Mouse (Mus musculus): ENCODE results near the gene Ltbp3. TPM values are rescaled to one million over a fixed set of nuclear protein-coding genes. Genes with fewer than 3 reads are reported as not detected.

Gene Ltbp3
- polyA plus RNA-seq (2012; rRNA removed) (341 and 441 TPM in 2 replicates), polyA plus RNA-seq (2014; fragmentation: Nextera tagmentation; extraction: Ambion mirVana) (99.8 and 103 TPM in 2 replicates)

GRCm38 (mm10) chr19:5740320-5741317 lies at the start of gene Ltbp3:
Gene Ltbp3, plus strand, starts transcription at chr19:5740904.
- H3K27me3 ChIP-seq (ENCODE audit: control insufficient read depth, insufficient read depth, low read length): peaks cover 5% of the 10 kb centered on the region; the same call in 1 of the 2 replicates

GRCm38 (mm10) chr19:5691601-5692000 lies 49.1 kb upstream of the Ltbp3 start:
- no peak for ATAC-seq (ENCODE audit: low FRiP score, low read depth)
- Histone ChIP-seq H3K27me3 (ENCODE audit: control insufficient read depth, insufficient read depth, low read length) (no peaks in the 10 kb centered on the region), H3K36me3 (ENCODE audit: control insufficient read depth, insufficient read depth, low read length) (peaks cover 59% of the 10 kb centered on the region), H3K9me3 (ENCODE audit: control insufficient read depth, low read length) (no peaks in the 10 kb centered on the region), H3K9ac (ENCODE audit: low read depth, low read length, severe bottlenecking) (peak overlapping the region; percentile 79), H3K4me3 (replicated peaks; ENCODE audit: low read length) (peak overlapping the region; percentile 88), H3K27ac (replicated peaks; ENCODE audit: low read depth, low read length) (peak overlapping the region; percentile 61), H3K4me2 (replicated peaks; ENCODE audit: low read depth, low read length, severe bottlenecking) (peak overlapping the region; percentile 77), H3K4me1 (ENCODE audit: control insufficient read depth, insufficient read depth, low read length) (peaks cover 26% of the 10 kb centered on the region)
- WGBS: 88% methylated on average over 5 of the region's 5 CpGs
- DNase-seq (ENCODE audit: low spot score): no peak
- TF ChIP-seq POLR2A (IDR thresholded peaks at IDR 0.05; ENCODE audit: borderline replicate concordance, extremely low read depth, insufficient read depth, insufficient read length): no peak

More at GRCm38 (mm10) chr19:5740320-5741317, at the start of gene Ltbp3:
- WGBS: 25% methylated on average over 10 of the region's 14 CpGs
- no peaks in the 10 kb centered on the region for H3K9me3 ChIP-seq (ENCODE audit: control insufficient read depth, low read length)
- DNase-seq (ENCODE audit: low spot score): peak; percentile 79
- no peaks in the 10 kb centered on the region; the same call in 1 of the 2 replicates for H3K36me3 ChIP-seq (ENCODE audit: control insufficient read depth, insufficient read depth, low read length)
- peak within 1 kb of the TSS; percentile 89 for H3K4me3 ChIP-seq (replicated peaks; ENCODE audit: low read length)
- peak within 1 kb of the TSS; percentile 90 for H3K9ac ChIP-seq (ENCODE audit: low read depth, low read length, severe bottlenecking)
- no peak for TF ChIP-seq POLR2A (IDR thresholded peaks at IDR 0.05; ENCODE audit: borderline replicate concordance, extremely low read depth, insufficient read depth, insufficient read length)
- ATAC-seq (ENCODE audit: low FRiP score, low read depth): peak; percentile 69
- H3K27ac ChIP-seq (replicated peaks; ENCODE audit: low read depth, low read length): peak within 1 kb of the TSS; percentile 96
- peak within 1 kb of the TSS; percentile 78 for H3K4me2 ChIP-seq (replicated peaks; ENCODE audit: low read depth, low read length, severe bottlenecking)
- H3K4me1 ChIP-seq (ENCODE audit: control insufficient read depth, insufficient read depth, low read length): peaks cover 44% of the 10 kb centered on the region

DNA sequence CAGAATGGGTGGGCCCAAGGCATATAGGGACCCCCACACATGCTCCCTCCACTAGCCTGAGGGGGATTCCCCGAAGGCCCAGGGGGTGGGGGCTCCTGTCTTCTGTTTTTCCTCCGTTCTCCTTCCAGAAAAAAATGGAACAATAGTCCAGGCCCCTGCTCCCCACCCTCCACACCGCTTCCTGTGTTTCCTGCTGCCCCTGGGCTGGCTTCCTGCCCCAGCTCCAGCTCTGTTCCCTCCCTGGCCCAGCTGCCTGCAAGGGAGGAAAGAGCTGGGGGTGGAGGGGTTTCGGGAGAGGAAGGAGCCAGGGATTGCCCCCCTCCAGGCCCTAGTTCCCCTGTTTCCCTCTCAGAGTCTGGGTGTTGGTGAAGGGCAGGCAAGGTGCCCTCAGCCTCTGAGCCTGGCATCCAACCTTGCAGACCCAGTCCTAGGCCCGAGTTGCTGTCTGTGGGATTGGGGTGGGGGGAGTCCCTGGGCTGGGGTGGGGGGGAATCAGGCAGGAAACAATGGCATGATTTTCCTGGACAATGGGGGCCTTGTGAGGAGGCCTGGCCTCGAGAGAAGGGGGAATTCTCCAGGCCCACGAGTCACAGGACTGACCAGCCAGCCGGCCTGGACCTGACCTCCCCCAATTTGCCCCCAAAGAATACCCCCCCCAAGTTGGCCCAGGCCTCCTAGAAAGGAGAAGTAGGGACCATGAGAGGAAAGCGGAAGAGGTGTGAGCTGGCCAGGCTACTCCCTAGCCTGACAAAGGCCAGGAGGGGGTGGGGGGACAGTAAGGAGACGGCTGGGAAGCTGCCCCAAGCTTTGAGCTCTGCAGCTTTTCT lies 48.4 kb upstream of the Ltbp3 start:
- Histone ChIP-seq H3K27me3 (ENCODE audit: control insufficient read depth, insufficient read depth, low read length) (no peaks in the 10 kb centered on the region), H3K36me3 (ENCODE audit: control insufficient read depth, insufficient read depth, low read length) (peaks cover 62% of the 10 kb centered on the region), H3K4me3 (replicated peaks; ENCODE audit: low read length) (peak overlapping the region; percentile 88), H3K4me2 (replicated peaks; ENCODE audit: low read depth, low read length, severe bottlenecking) (peak overlapping the region; percentile 77), H3K9ac (ENCODE audit: low read depth, low read length, severe bottlenecking) (peak overlapping the region; percentile 79), H3K9me3 (ENCODE audit: control insufficient read depth, low read length) (no peaks in the 10 kb centered on the region), H3K27ac (replicated peaks; ENCODE audit: low read depth, low read length) (peak overlapping the region; percentile 61), H3K4me1 (ENCODE audit: control insufficient read depth, insufficient read depth, low read length) (peaks cover 26% of the 10 kb centered on the region)
- no peak for TF ChIP-seq POLR2A (IDR thresholded peaks at IDR 0.05; ENCODE audit: borderline replicate concordance, extremely low read depth, insufficient read depth, insufficient read length)
- 64% methylated on average over 10 of the region's 10 CpGs for WGBS
- DNase-seq (ENCODE audit: low spot score) (no peak), ATAC-seq (ENCODE audit: low FRiP score, low read depth) (no peak)

- H3K9ac ChIP-seq (ENCODE audit: low read depth, low read length, severe bottlenecking): peak overlapping the region; percentile 79; the same call in 1 of the 2 replicates
- peak overlapping the region; percentile 8; the same call in 1 of the 2 replicates for H3K4me2 ChIP-seq (replicated peaks; ENCODE audit: low read depth, low read length, severe bottlenecking)
- TF ChIP-seq POLR2A (IDR thresholded peaks at IDR 0.05; ENCODE audit: borderline replicate concordance, extremely low read depth, insufficient read depth, insufficient read length): no peak
- peaks cover 26% of the 10 kb centered on the region for H3K4me1 ChIP-seq (ENCODE audit: control insufficient read depth, insufficient read depth, low read length)
- peak overlapping the region; percentile 88; the same call in 1 of the 2 replicates for H3K4me3 ChIP-seq (replicated peaks; ENCODE audit: low read length)
- no peaks in the 10 kb centered on the region for H3K27me3 ChIP-seq (ENCODE audit: control insufficient read depth, insufficient read depth, low read length)
- H3K9me3 ChIP-seq (ENCODE audit: control insufficient read depth, low read length): no peaks in the 10 kb centered on the region
- H3K36me3 ChIP-seq (ENCODE audit: control insufficient read depth, insufficient read depth, low read length): peaks cover 69% of the 10 kb centered on the region
- DNase-seq (ENCODE audit: low spot score): no peak
- H3K27ac ChIP-seq (replicated peaks; ENCODE audit: low read depth, low read length): peak overlapping the region; percentile 61
- no peak for ATAC-seq (ENCODE audit: low FRiP score, low read depth)
- 78% methylated on average over 10 of the region's 10 CpGs for WGBS
Observed at GRCm38 (mm10) chr19:5692913-5693396, 47.7 kb upstream of the Ltbp3 start.
